Mouse (Mus musculus): ENCODE measurements at regions not wholly inside any gene's neighbourhood (a gene's known extent, or its start where the extent isn't known, plus 50 kb on each side); places are given as distances from the start of the nearest gene placed in this dataset. TPM values are rescaled to one million over a fixed set of nuclear protein-coding genes. Genes with fewer than 3 reads are reported as not detected.
A peak's percentile ranks its signal among the peaks of the same experiment; 100 is the strongest.

- Histone ChIP-seq H3K36me3 (ENCODE audit: control insufficient read depth, insufficient read depth, low read length) (no peaks in the 10 kb centered on the region), H3K4me2 (ENCODE audit: low read depth, low read length) (no peak overlapping the region), H3K9me3 (ENCODE audit: control insufficient read depth, low read length) (no peaks in the 10 kb centered on the region), H3K4me1 (ENCODE audit: control insufficient read depth, insufficient read depth, low read length) (no peaks in the 10 kb centered on the region), H3K27ac (ENCODE audit: low read length) (no peak overlapping the region), H3K9ac (ENCODE audit: low read depth, low read length) (no peak overlapping the region), H3K27me3 (replicated peaks; ENCODE audit: control insufficient read depth, insufficient read depth, low read length) (no peaks in the 10 kb centered on the region), H3K4me3 (ENCODE audit: low read length) (no peak overlapping the region)
- ATAC-seq: no peak
- WGBS: 82% methylated on average over 4 of the region's 4 CpGs
Observed at GRCm38 (mm10) chr1:77281741-77282140, 233.1 kb downstream of the Epha4 start.

DNA sequence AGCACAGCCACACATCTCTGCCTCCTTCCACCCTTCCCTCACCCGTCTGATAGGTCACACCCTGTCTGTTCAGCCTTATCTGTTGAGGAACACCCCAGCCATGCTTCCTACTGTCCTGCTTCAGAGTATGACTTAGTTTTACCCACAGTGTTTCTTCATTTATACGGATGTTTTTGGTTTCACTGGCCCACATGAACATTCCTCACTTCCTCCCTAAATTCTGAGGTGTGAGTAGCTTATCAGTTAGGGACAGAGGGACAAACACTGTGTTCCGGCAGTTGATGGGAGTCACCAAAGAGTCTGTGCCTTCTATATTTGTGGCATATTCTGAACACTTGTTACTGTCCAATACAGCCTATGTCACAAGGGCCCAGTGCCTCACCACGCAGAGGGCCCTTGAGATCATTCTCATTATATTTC lies 216.2 kb downstream of the Epha4 start:
- WGBS: 68% methylated on average over 4 of the region's 4 CpGs
- no peak overlapping the region for H3K4me2 ChIP-seq (ENCODE audit: low read depth, low read length)
- peak; percentile 90 for ATAC-seq
- no peaks in the 10 kb centered on the region for H3K9me3 ChIP-seq (ENCODE audit: control insufficient read depth, low read length)
- no peaks in the 10 kb centered on the region for H3K27me3 ChIP-seq (replicated peaks; ENCODE audit: control insufficient read depth, insufficient read depth, low read length)
- no peak overlapping the region for H3K27ac ChIP-seq (ENCODE audit: low read length)
- no peaks in the 10 kb centered on the region for H3K4me1 ChIP-seq (ENCODE audit: control insufficient read depth, insufficient read depth, low read length)
- H3K4me3 ChIP-seq (ENCODE audit: low read length): no peak overlapping the region
- no peaks in the 10 kb centered on the region for H3K36me3 ChIP-seq (ENCODE audit: control insufficient read depth, insufficient read depth, low read length)
- H3K9ac ChIP-seq (ENCODE audit: low read depth, low read length): no peak overlapping the region

- H3K27me3 ChIP-seq (replicated peaks; ENCODE audit: control insufficient read depth, insufficient read depth, low read length): no peaks in the 10 kb centered on the region
- H3K27ac ChIP-seq (ENCODE audit: low read length): no peak overlapping the region
- no peaks in the 10 kb centered on the region for H3K4me1 ChIP-seq (ENCODE audit: control insufficient read depth, insufficient read depth, low read length)
- no peak overlapping the region for H3K4me2 ChIP-seq (ENCODE audit: low read depth, low read length)
- H3K9me3 ChIP-seq (ENCODE audit: control insufficient read depth, low read length): no peaks in the 10 kb centered on the region
- no peak overlapping the region for H3K4me3 ChIP-seq (ENCODE audit: low read length)
- WGBS: 40% methylated on average over 2 of the region's 2 CpGs
- ATAC-seq: no peak
- H3K9ac ChIP-seq (ENCODE audit: low read depth, low read length): no peak overlapping the region
- no peaks in the 10 kb centered on the region for H3K36me3 ChIP-seq (ENCODE audit: control insufficient read depth, insufficient read depth, low read length)
Observed at GRCm38 (mm10) chr1:77300806-77301205, 214.1 kb downstream of the Epha4 start.

- Histone ChIP-seq H3K27me3 (replicated peaks; ENCODE audit: control insufficient read depth, insufficient read depth, low read length) (no peaks in the 10 kb centered on the region), H3K9me3 (ENCODE audit: control insufficient read depth, low read length) (no peaks in the 10 kb centered on the region), H3K4me2 (ENCODE audit: low read depth, low read length) (no peak overlapping the region), H3K4me1 (ENCODE audit: control insufficient read depth, insufficient read depth, low read length) (no peaks in the 10 kb centered on the region), H3K4me3 (ENCODE audit: low read length) (no peak overlapping the region), H3K9ac (ENCODE audit: low read depth, low read length) (no peak overlapping the region), H3K36me3 (ENCODE audit: control insufficient read depth, insufficient read depth, low read length) (no peaks in the 10 kb centered on the region), H3K27ac (ENCODE audit: low read length) (no peak overlapping the region)
- no peak for ATAC-seq
- WGBS: 70% methylated on average over 2 of the region's 2 CpGs
Observed at GRCm38 (mm10) chr1:77304770-77305169, 210.1 kb downstream of the Epha4 start.

GRCm38 (mm10) chr1:77307745-77308144 lies 207.1 kb downstream of the Epha4 start:
- H3K4me1 ChIP-seq (ENCODE audit: control insufficient read depth, insufficient read depth, low read length): no peaks in the 10 kb centered on the region
- no peaks in the 10 kb centered on the region for H3K27me3 ChIP-seq (replicated peaks; ENCODE audit: control insufficient read depth, insufficient read depth, low read length)
- no peak for ATAC-seq
- no peak overlapping the region for H3K4me3 ChIP-seq (ENCODE audit: low read length)
- H3K36me3 ChIP-seq (ENCODE audit: control insufficient read depth, insufficient read depth, low read length): no peaks in the 10 kb centered on the region
- H3K27ac ChIP-seq (ENCODE audit: low read length): no peak overlapping the region
- H3K4me2 ChIP-seq (ENCODE audit: low read depth, low read length): no peak overlapping the region
- H3K9me3 ChIP-seq (ENCODE audit: control insufficient read depth, low read length): no peaks in the 10 kb centered on the region
- no peak overlapping the region for H3K9ac ChIP-seq (ENCODE audit: low read depth, low read length)
- 60% methylated on average over 4 of the region's 4 CpGs for WGBS

- no peaks in the 10 kb centered on the region for H3K9me3 ChIP-seq (ENCODE audit: control insufficient read depth, low read length)
- H3K27ac ChIP-seq (ENCODE audit: low read length): no peak overlapping the region
- WGBS: 50% methylated on average over 3 of the region's 3 CpGs
- ATAC-seq: no peak
- H3K4me3 ChIP-seq (ENCODE audit: low read length): no peak overlapping the region
- no peak overlapping the region for H3K9ac ChIP-seq (ENCODE audit: low read depth, low read length)
- H3K4me1 ChIP-seq (ENCODE audit: control insufficient read depth, insufficient read depth, low read length): no peaks in the 10 kb centered on the region
- H3K36me3 ChIP-seq (ENCODE audit: control insufficient read depth, insufficient read depth, low read length): no peaks in the 10 kb centered on the region
- H3K27me3 ChIP-seq (replicated peaks; ENCODE audit: control insufficient read depth, insufficient read depth, low read length): no peaks in the 10 kb centered on the region
- no peak overlapping the region for H3K4me2 ChIP-seq (ENCODE audit: low read depth, low read length)
Observed at GRCm38 (mm10) chr1:77313119-77313518, 201.8 kb downstream of the Epha4 start.

DNA sequence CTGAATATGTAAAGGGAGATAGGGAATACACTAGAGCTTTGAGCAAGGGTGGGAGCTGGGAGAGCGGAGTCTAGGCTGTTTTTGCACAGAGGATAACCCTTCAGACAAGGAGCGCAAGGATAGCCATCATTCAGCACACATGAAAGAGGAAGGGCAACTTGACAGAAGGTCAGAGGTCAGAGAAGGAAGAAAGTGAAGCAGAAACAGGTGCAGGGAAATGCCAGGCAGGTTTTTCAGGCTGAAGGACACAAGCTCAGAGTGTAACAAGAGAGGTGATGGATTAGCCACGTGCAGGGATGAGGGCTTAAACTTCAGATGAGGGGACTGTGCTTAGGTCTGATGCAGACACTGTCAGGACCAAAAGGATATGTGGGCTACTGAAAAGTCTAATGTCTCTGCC lies 199.5 kb downstream of the Epha4 start:
- H3K27ac ChIP-seq (ENCODE audit: low read length): no peak overlapping the region
- ATAC-seq: no peak
- H3K9ac ChIP-seq (ENCODE audit: low read depth, low read length): no peak overlapping the region
- H3K4me3 ChIP-seq (ENCODE audit: low read length): no peak overlapping the region
- H3K9me3 ChIP-seq (ENCODE audit: control insufficient read depth, low read length): no peaks in the 10 kb centered on the region
- 74% methylated on average over 3 of the region's 3 CpGs for WGBS
- H3K36me3 ChIP-seq (ENCODE audit: control insufficient read depth, insufficient read depth, low read length): no peaks in the 10 kb centered on the region
- H3K4me1 ChIP-seq (ENCODE audit: control insufficient read depth, insufficient read depth, low read length): peaks cover 8% of the 10 kb centered on the region
- H3K4me2 ChIP-seq (ENCODE audit: low read depth, low read length): no peak overlapping the region
- no peaks in the 10 kb centered on the region for H3K27me3 ChIP-seq (replicated peaks; ENCODE audit: control insufficient read depth, insufficient read depth, low read length)

GRCm38 (mm10) chr1:77316198-77316597 lies 198.7 kb downstream of the Epha4 start:
- peaks cover 8% of the 10 kb centered on the region for H3K4me1 ChIP-seq (ENCODE audit: control insufficient read depth, insufficient read depth, low read length)
- H3K9ac ChIP-seq (ENCODE audit: low read depth, low read length): no peak overlapping the region
- ATAC-seq: no peak
- 51% methylated on average over 9 of the region's 9 CpGs for WGBS
- no peaks in the 10 kb centered on the region for H3K36me3 ChIP-seq (ENCODE audit: control insufficient read depth, insufficient read depth, low read length)
- H3K4me2 ChIP-seq (ENCODE audit: low read depth, low read length): no peak overlapping the region
- H3K27me3 ChIP-seq (replicated peaks; ENCODE audit: control insufficient read depth, insufficient read depth, low read length): no peaks in the 10 kb centered on the region
- no peaks in the 10 kb centered on the region for H3K9me3 ChIP-seq (ENCODE audit: control insufficient read depth, low read length)
- no peak overlapping the region for H3K27ac ChIP-seq (ENCODE audit: low read length)
- no peak overlapping the region for H3K4me3 ChIP-seq (ENCODE audit: low read length)

Small RNA genes lying in the stretch of these regions (microRNA-seq; reads per million reads assigned to microRNA genes)
- gene Mir6343: not detected

All from intestine, embryonic 16.5 days (tissue).